Mouse (Mus musculus): ENCODE data around the gene Dglucy.
A peak's percentile ranks its signal among the peaks of the same experiment; 100 is the strongest.

The Dglucy gene

DNA sequence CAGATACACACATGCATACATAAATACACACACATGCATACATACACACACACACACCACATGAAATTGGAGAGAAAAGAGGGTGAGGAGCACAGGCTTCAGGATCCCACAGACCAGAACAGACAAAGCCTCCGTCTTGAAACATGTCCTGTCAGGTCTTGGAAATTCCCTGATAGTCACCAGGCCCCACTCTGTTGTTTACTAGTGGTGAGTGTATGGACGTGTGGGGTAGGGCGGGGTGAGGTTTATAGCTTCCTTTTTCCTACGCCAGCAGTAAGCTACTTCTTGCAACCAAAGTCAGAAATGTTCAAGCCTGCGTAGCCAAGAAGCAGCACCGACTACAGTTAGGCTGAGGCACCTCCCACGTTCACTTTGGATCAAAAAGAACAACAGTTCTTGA lies 104.3 kb downstream of the Dglucy start:
- no peak for DNase-seq (ENCODE audit: low spot score)

DNA sequence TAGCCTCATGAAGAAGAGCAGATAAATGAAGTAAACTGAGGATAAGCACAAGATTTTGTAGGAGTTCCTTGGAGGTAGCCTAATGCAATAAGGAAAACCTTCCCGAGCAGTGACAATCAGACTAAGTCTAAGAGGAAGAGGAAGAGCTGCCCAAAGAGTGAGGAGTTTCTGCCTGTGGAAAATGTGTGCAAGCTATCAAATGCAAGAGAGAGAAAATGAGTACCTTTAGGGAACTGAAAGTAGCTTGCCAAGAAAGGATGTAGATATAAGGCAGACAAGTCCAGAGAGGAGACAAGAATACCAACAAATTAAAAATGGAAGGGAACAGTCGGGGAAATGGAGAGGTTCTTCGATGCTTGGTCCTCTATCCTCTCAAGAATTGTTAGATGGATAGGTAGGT lies 106.7 kb downstream of the Dglucy start:
- DNase-seq (ENCODE audit: low spot score) = no peak

DNA sequence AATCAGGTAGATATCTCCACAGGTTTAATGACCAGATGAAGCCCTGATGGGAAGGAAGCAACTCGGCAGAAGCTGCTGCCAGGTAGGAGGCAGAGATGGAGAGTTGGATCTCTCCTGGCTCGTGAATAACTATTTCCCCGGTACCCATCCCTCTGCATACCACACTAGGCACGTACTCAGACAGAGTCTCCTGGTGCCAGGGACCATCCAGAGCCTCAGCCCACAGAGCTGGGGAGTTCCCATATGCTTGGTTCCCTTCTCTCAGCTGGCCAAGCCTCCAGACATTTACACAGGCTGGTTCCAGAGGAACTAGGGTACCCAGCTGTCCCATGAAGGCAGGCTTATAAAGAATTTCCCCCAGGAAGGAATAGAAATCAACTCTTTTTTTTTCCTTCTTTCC lies 108.0 kb downstream of the Dglucy start:
- DNase-seq (ENCODE audit: low spot score) = no peak

DNA sequence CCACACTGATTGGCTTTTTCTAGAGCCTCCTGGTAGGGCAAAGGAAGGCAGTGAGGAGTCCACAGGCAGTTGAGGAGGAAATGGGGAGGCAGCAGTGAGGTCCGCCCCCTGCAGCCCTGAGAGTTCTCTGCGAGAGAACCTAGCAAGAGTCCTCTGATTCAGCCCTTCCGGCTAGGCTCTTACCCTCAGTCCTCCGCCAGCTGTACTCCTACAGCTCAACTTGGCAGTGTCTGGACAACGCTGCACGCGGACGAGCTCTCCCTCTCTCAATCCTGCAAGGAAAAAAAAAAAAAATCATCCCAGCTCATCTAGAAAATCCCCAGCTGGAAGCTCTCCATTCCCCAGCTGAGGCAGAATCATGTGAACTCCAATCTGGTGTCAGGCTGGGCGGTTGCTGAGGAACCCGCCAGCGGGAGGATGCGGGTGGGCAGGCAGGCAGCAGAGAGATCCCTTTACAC lies 109.0 kb downstream of the Dglucy start:
- DNase-seq (ENCODE audit: low spot score) = peak; percentile 19

DNA sequence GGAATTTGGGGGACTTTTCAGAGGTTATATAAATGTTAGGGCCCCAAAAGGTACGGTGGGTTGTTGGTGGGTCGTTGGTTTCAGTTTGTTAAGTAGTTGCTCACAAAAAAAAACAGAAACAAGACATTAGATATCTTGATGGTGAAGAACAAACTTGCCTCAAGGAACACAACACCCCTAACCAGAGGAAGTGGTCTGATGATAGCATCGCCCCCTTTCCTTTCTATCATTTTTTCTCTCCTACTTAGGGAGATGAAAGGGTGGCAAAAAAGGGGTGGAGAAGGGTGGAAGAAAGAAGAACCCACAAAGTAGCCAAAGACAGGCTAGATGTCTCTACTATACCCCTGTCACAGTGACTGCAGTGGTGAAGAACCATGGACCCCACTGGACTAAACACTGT lies 111.7 kb downstream of the Dglucy start:
- DNase-seq (ENCODE audit: low spot score) = no peak

DNA sequence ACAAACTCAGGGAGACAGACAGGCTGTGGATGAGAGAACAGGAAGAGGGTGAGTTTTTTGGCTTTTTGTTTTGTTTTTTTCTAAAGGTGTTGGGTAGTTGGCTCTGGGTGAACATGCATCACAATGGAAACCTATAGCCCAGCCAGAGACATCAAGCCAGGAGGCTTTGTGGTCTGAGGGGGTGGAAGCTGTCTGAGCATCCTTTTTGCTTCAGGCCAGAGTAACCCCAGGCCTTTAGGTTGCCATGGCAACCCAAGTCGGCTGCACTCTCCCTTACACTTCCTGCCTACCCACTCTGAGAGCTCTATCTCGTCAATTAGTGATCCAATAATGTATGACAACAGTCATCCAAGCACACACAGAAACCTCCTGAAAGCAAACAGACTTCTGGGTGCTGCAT lies 116.6 kb downstream of the Dglucy start:
- no peak for DNase-seq (ENCODE audit: low spot score)

DNA sequence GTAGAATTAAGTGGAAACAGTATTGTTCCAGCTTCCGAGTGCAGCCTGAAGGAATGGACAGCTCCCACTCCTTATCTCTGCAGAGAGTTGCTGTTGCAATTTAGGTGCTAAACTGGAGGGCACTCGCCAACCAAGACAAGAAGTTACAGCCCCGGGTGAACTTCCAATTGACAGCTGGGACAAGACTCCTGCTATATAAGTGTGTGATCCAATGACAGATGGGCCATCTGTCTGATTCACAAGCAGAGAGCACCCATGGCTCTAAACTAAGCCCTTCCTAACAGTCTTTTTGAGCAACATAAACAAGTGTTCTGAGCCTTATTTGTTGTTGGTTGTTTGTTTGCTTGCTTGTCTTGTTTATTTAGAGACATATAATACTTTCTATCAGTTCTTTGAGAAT lies 117.8 kb downstream of the Dglucy start:
- DNase-seq (ENCODE audit: low spot score) = no peak

DNA sequence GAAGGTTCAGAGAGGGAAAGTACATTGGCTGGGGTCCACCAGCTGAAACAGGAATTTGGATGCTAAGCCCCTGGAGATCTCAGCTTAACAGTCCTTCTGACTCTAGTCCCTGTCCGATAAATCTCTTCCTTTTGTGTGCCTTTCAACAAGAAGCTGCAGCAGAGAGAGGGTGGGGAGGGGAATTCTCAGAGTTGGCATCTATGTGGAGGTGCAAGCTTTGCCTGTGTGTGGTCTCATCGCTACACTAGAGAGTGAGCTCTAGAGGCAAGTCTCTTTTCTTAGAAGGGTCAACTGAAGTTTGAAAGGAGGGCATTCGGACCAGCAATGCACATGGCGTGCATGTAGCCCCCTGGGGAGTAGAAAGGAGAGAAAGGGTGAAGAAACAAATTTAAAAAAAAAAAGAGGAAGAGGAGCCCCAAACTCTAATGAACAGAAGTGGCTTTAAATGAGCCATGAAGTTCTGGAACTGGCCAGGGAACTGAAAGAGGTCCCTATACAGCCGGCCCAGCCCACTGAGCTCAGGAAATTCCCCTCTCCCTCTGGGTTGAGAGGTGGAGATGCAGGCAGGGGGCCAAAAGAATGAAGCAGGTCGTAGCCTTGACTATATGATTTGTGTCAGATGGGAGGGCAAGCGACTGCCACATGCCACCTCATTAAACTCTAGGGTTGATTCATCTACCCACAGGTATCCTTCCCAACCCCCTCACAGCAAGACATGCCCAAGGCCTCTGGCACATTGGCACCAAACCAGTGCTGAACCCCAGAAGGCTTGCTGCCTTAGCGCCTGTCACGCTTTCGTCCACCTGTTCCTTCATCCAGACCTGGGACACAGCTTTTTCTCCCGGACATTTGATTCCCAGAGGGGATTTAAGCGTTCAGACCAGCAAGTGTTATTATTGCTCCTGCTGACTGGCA lies 119.1 kb downstream of the Dglucy start:
- DNase-seq (ENCODE audit: low spot score) = no peak

DNA sequence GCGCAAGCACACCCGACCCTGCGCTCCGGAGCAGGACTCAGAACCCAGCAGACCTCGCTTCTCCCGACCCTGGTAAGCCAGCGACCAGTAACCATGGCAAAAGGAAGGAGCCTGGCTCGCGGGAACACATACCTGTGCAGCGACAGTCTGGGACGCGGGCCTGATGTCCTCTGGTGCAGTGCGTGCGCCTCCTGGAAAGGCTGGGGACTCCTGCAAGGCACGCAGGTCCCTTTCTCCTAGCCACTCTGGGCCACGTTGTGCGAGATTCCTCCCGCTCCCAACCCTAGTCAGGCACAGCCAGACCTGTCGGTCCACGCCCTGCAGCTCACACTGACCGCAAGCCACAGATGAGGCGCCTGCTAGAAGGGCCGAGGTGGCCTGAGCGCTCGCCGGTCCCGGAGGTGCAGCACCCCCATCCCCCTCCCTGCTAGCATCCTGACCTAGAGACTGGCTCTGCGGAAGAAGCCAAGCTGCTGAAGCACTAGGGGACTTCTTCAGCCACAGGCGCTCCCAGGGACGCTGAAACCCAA lies 120.3 kb downstream of the Dglucy start:
- no peak for DNase-seq (ENCODE audit: low spot score)

DNA sequence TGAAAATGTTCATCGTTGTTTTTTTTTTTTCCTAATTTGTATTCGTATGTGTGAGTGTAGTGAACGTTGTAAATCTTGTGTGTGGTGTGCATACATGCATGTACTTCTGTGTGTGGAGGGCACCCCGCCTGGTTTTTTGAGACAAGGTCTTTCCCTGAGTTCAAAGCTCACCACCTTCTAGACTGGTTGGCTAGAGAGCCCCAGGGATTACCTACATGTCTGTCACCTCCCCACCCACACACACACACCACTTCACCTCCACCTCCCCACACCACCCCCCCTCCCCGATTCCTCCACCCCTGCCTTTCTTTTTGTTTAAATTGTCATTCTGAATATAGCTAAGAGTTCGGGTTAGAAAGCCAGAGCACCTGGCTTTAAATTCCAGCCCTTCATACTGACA lies 122.0 kb downstream of the Dglucy start:
- DNase-seq (ENCODE audit: low spot score) = no peak

DNA sequence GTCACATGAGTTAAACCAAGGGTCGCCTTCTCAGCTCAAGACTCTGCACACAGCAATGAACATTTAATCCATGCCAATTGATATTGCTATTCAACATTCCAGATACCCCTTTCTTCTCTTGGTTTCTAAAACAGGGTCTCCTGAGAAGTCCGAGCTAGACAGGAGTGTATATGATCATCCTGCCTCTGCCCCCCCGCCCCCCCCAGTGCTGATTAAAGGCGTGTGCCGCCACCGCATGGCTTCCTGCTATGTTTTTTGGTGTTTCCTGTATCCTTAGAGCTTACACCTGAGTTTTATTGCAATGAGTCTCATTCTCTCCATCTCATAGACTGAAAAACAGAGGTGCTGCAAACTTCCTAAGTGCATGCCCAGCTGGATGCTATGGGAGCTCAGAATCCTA lies 122.5 kb downstream of the Dglucy start:
- no peak for DNase-seq (ENCODE audit: low spot score)

DNA sequence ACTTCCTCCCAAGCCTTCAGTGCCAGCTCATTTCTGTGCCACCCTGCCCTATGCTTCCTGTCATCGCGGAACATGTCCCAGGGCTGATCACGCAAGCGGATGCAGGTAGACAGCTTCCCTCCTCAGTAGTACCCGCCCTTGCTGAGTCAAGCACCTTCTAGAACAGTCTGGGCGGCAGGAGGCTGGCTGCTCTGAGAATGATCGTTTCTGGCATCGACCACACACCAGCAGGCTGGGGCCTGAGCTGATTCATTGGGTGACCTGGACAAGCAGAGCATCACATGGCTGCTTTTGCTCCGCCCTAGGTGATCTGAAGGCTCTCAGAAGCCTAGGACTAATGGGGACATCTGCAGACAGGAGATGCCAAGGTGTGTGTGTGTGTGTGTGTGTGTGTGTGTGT lies 124.9 kb downstream of the Dglucy start:
- DNase-seq (ENCODE audit: low spot score) = no peak

DNA sequence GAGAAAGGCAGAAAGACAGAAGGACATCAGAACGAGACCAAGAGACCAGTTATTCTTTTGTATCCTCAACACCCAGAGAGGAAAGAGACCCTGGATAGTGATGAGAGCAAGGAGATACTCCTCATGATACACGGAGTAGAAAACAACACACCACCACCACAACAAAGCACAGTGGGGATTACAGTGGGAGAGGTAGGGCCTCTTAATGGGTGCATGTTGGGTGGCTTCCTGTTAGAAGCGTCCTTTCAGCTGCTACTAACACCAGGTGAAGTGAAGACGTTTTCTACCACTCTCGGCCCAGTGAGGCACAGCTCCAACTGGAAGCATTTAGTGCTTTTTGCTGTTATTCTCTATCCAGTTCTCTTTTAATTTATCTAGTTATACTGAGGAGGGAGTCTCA lies 128.0 kb downstream of the Dglucy start:
- DNase-seq (ENCODE audit: low spot score) = no peak

DNA sequence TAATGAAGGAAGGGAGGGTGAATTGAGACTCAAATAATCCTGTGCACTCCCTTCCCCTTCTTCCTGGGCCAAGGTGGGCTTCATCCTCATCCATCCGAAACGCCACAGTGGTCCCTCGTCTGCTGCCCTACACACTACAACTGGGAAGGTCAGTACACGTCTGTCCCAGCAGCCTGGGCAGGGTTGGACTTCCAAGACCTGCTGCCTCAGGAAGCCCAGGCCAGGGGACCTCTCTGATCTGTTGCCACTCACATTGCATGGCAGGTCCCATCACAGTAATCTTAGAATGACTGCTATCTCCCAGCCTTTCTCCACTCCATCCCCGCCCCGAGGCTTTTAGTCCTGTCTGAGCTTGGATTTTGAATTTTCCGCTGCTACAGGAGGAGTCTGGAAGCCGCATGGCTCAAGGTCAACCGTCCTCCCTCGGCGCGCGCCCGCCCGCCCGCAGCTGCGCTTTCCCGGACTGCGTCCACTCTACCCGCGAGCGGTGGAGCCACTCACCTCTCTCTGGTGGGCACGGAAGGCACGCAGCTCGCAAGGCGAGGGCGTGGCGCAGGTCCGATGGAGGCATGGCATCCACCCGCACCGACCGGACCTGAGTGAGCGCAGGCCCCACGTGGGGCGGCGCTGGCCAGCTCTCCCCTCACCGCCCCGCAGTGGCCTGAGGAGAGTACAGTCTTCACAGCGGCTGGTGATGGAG lies 128.9 kb downstream of the Dglucy start, which contains the start of gene Gpr68:
Gene Gpr68 (minus strand): TSS at position 601 of the 700 bp plus-strand sequence.
- peak; percentile 64 for DNase-seq (ENCODE audit: low spot score)

DNA sequence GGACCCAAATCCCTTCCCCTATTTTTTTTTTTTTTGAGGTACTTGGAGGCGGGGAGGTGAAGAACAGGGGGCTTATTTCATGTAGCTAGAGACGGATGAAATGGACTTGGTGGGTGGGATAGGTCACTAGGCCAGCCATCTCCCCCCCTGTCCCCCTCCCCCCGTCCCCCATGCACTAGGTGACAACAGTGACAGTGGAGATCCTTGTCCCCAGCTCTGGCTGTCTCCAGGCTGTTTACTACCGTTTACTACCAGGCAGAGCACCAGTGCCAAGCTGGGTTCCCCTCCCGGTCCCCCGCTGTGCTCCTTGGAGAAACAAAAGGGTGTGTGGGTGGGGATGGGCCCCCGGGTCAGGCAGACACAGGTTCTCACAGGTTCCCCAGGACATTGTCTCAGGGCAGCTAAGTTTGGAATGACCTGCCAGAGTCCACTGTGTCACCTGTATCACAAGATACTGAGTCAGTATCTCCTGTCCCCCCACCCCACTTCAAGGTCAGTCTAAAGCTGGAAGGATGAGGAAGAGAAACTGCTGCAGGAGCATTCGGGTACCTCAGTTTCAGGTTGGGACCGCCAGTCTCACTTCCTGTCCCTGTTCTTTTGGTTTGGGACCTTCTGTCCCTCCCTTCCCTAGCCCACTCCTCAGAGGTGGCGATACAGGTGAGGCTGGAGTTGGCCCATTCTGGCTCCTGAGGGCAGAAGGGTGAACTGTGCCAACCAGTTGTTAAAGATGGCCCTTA lies 129.6 kb downstream of the Dglucy start:
- no peak for DNase-seq (ENCODE audit: low spot score)

DNA sequence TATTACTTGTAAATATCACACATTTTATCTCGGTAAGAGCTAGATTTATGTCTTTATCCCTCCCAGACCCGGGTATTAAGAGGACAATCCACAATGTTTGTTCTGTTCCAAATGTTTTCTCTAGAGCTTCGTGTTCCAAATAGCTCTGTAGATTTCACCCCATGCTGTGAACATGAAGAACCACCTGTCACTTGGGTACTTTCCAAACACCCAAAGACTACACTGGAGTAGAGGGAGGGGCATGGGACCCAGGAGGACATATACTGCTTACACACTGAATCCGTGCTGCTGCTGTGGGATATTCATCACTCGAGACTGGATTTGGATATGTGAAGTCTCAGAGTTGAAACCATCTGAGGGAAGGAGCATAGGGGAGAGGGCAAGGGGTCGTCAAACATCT lies 130.9 kb downstream of the Dglucy start:
- DNase-seq (ENCODE audit: low spot score) = no peak

DNA sequence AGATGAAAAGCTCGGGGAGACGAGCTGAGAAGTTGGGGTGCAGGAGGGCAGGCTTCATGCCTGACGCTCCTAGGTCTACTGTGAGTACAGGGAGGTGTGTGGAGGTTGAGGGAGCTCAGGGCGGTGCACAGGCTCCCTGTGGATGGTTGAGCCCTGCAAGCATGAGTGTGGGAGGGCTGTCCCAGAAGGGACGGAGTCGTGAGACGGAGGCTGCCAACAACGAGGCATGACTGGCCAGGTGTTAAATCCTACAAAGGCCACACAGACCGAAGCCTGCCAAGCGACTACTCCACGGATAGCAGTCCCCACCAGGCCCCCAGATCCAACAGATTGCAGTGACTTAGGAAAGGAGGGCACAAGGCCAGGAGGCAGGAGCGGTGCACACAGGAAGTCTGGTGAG lies 131.9 kb downstream of the Dglucy start:
- DNase-seq (ENCODE audit: low spot score) = no peak

DNA sequence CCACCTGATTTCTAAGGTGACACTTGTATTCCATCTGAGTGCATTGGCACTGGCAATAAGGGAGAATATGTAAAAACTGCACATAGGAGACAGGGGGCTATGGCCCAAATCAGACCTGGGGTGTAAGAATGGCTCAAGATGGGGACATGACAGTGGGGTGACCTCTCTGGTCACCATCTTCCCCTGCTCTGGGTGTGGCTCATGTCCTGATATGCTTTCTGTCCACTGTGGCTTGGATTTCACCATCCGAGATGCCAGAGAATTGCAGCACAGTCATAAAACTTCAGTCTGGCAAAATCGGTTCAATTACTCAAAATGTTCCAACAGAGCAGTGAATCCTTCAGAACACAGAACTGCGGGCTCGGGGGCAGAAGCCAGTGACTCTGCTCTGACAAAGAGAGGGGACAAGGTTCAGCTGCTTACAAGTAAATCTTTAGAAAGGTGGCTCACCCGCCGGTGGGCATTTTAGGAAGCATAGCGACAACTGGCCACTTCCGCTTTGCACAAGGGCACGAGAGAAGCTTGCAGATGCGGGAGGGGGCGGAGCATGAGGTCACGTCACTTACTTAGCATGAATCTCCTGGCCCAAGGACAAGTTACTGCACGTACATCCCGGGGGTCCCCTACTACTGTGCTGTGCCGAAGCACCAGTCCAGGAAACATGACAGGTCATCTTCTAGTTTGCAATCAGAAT lies 145.9 kb downstream of the Dglucy start:
- no peak for DNase-seq (ENCODE audit: low spot score)

DNA sequence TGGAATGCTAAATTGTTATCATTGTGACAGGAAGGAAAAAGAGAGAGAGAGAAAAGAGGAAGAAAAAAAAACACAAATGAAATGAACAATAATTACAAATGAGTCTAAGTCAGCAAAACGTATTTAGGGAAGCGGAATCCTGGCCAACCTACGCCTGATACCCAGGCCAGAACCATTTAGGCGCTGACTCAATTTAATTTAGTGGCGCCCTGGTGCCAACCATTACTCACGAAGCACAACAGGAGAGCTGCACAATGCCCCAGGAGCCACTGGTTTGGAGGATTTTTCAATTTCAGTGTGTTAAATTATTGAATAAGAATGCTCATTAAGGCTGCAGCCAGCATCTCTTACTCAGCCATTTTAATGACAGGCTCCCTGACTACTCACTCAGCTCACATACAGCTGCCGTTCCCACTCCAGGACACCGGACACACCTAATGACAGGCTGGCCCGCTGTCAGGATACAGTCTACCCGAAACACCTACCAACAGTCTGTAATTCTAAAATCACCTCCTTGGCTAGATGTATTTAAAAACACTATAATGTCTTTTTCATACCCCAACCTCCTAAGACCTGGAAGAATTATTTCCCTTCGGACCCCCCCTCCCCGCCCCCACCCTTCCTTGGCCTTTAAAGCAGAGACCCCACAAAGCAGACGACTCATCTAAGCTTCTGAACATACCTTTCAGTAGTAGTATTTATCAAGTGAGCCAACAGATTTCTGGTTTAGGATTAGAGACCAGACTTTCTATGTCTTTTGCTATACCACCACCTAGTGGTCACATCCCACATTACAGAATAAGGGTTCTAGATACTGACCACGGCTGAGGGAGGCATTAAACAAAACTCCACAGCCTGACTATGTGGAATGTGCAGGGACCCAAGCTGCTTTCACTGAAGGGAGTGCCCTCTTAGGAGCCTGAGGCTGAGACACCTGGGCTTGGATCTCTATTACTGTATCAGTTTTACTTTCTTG lies 147.1 kb downstream of the Dglucy start:
- no peak for DNase-seq (ENCODE audit: low spot score)

DNA sequence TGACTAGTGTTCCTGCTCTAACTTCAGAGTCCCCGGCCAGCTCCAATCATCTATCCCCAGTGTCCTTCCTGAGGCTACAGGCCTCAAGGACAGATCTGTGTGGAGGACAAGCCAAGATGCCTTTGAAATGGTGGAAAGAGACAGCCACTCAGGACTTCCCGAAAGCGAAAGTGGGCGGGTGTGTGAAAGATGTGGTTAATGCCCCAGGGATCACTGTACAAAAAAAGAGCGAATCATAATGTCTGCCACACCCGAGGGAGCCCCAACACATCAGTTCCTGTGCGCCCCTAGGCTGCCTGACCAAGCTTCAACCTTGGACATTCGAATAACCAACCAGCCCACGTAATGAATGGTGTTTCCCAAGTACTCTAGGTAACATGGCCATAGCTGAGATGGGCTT lies 149.4 kb downstream of the Dglucy start:
- DNase-seq (ENCODE audit: low spot score) = no peak

DNA sequence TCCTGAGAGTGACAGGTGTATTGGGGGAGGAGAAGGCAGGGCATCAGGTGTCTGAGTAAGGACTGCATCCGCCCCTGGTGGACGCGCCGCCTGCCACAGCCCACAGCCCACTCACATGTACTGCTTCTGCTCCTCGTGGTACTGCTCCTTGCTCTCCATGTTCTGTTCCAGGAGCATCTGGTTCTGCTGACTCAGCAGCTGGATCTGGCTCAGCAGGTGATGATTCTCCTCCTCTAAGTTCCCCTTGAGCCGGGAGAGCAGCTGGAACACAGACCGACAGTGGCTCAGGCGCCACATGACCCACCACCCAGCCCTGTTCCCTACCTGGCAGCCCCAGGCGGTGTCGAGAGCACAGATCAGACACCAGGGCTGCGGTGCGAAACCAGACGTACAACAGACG lies 152.8 kb downstream of the Dglucy start:
- DNase-seq (ENCODE audit: low spot score) = no peak
